Mouse (Mus musculus) MEL (cell line): ENCODE measurements around the gene Cxcl12. TPM values are rescaled to one million over a fixed set of nuclear protein-coding genes. Genes with fewer than 3 reads are reported as not detected.

Source experiments
- DNase-seq: peaks from one replicate; pipeline ENCODE4 v3.0.0; 2011; ENCODE audit warnings: low read depth, low spot score
- H3K27ac ChIP-seq: 2 replicates; pipeline ENCODE4 v1.5.1; 2012; ENCODE audit warnings: low read depth, mild to moderate bottlenecking, control low read depth, low read length, moderate library complexity; ENCODE audit not compliant: control insufficient read depth
- H3K27me3 ChIP-seq, 2 experiments: fragments of 150-350 bp in 1 of 2; sonication (generic) in 1 of 2; 2 replicates each; pipeline ENCODE4 v1.6.1; 2012; ENCODE audit warnings: low read length in 2 of 2, mild to moderate bottlenecking in 2 of 2, improper control_type of control experiment in 1 of 2, moderate library complexity in 1 of 2; ENCODE audit not compliant: insufficient read depth in 2 of 2, control insufficient read depth in 1 of 2
- H3K36me3 ChIP-seq, 2 experiments: 2 replicates each; pipeline ENCODE4 v1.6.1; 2012 to 2014; ENCODE audit warnings: low read length in 2 of 2, improper control_type of control experiment in 1 of 2, inconsistent platforms in 1 of 2, mild to moderate bottlenecking in 1 of 2; ENCODE audit not compliant: insufficient read depth in 2 of 2, control insufficient read depth in 1 of 2
- H3K4me1 ChIP-seq, 2 experiments: fragments of 150-350 bp in 1 of 2; sonication (generic) in 1 of 2; 2 replicates each; pipeline ENCODE4 v1.6.1; 2012; ENCODE audit warnings: low read length in 2 of 2, improper control_type of control experiment in 1 of 2, mild to moderate bottlenecking in 1 of 2; ENCODE audit not compliant: insufficient read depth in 2 of 2, control insufficient read depth in 1 of 2
- H3K4me3 ChIP-seq, 2 experiments: fragments of 150-350 bp in 1 of 2; sonication (generic) in 1 of 2; 2 replicates each; pipeline ENCODE4 v1.5.1; 2012; ENCODE audit warnings: low read depth in 2 of 2, low read length in 2 of 2, mild to moderate bottlenecking in 2 of 2, moderate library complexity in 2 of 2, control low read depth in 1 of 2, improper control_type of control experiment in 1 of 2; ENCODE audit not compliant: control insufficient read depth in 1 of 2, insufficient read depth in 1 of 2
- H3K79me2 ChIP-seq: 2 replicates; pipeline ENCODE4 v1.6.1; 2012; ENCODE audit warnings: mild to moderate bottlenecking, low read length, moderate library complexity; ENCODE audit not compliant: control insufficient read depth, poor library complexity, insufficient read depth
- H3K9ac ChIP-seq: 2 replicates; pipeline ENCODE4 v1.6.1; 2012; ENCODE audit warnings: low read depth, mild to moderate bottlenecking, control low read depth, low read length, moderate library complexity; ENCODE audit not compliant: control insufficient read depth, poor library complexity, severe bottlenecking
- H3K9me3 ChIP-seq: fragments of 150-350 bp; sonication (generic); replicated peaks from 2 replicates; pipeline ENCODE4 v1.6.1; 2012; ENCODE audit warnings: mild to moderate bottlenecking, low read length, improper control_type of control experiment, moderate library complexity; ENCODE audit not compliant: insufficient read depth
- CHD2 ChIP-seq: IDR thresholded peaks from 2 replicates; pipeline ENCODE4 v1.6.1; 2011; ENCODE audit warnings: low read length, improper control_type of control experiment
- CTCF ChIP-seq, 3 experiments: IDR thresholded peaks in 2 of 3; conservative IDR thresholded peaks in 1 of 3; 2 replicates each; pipeline ENCODE4 v1.5.1; 2011 to 2012; ENCODE audit warnings: low read length in 3 of 3, low read depth in 2 of 3, mild to moderate bottlenecking in 2 of 3, improper control_type of control experiment in 1 of 3, inconsistent platforms in 1 of 3, mixed read lengths in 1 of 3, moderate library complexity in 1 of 3; ENCODE audit not compliant: control insufficient read depth in 1 of 3, insufficient read depth in 1 of 3, poor library complexity in 1 of 3, severe bottlenecking in 1 of 3
- ELF1 ChIP-seq: IDR thresholded peaks from 2 replicates; pipeline ENCODE4 v1.6.1; 2014; ENCODE audit warnings: low read depth, mild to moderate bottlenecking, inconsistent platforms, low read length, improper control_type of control experiment, moderate library complexity
- ETS1 ChIP-seq: IDR thresholded peaks from 2 replicates; pipeline ENCODE4 v1.6.1; 2012; ENCODE audit warnings: low read depth, mild to moderate bottlenecking, inconsistent platforms, low read length, improper control_type of control experiment, moderate library complexity
- GABPA ChIP-seq: IDR thresholded peaks from 2 replicates; pipeline ENCODE4 v1.6.1; 2012; ENCODE audit warnings: low read depth, mild to moderate bottlenecking, inconsistent platforms, low read length, improper control_type of control experiment, moderate library complexity
- GATA1 ChIP-seq: IDR thresholded peaks from 2 replicates; pipeline ENCODE4 v1.6.1; 2011; ENCODE audit warnings: low read depth, low read length, improper control_type of control experiment
- HCFC1 ChIP-seq: IDR thresholded peaks from 2 replicates; pipeline ENCODE4 v1.6.1; 2012; ENCODE audit warnings: low read depth, mild to moderate bottlenecking, inconsistent platforms, low read length, improper control_type of control experiment, moderate library complexity
- KAT2A ChIP-seq: conservative IDR thresholded peaks from 2 replicates; pipeline ENCODE4 v1.6.1; 2012; ENCODE audit warnings: low read depth, low read length, improper control_type of control experiment, inconsistent platforms
- MAFK ChIP-seq: IDR thresholded peaks from 2 replicates; pipeline ENCODE4 v1.6.1; 2011; ENCODE audit warnings: low read depth, mild to moderate bottlenecking, low read length, improper control_type of control experiment, borderline replicate concordance
- MAX ChIP-seq: IDR thresholded peaks from 2 replicates; pipeline ENCODE4 v1.6.1; 2011; ENCODE audit warnings: low read length, improper control_type of control experiment
- MAZ ChIP-seq: IDR thresholded peaks from 2 replicates; pipeline ENCODE4 v1.6.1; 2012; ENCODE audit warnings: low read depth, mild to moderate bottlenecking, inconsistent platforms, low read length, improper control_type of control experiment
- MEF2A ChIP-seq: IDR thresholded peaks from 2 replicates; pipeline ENCODE4 v1.6.1; 2014; ENCODE audit warnings: low read depth, mild to moderate bottlenecking, inconsistent platforms, low read length, improper control_type of control experiment; ENCODE audit not compliant: poor library complexity, insufficient replicate concordance, severe bottlenecking; ENCODE audit errors: extremely low read depth
- MXI1 ChIP-seq: IDR thresholded peaks from 2 replicates; pipeline ENCODE4 v1.6.1; 2011; ENCODE audit warnings: mild to moderate bottlenecking, low read depth, low read length, improper control_type of control experiment
- MYC ChIP-seq: IDR thresholded peaks from 2 replicates; pipeline ENCODE4 v1.6.1; 2011; ENCODE audit warnings: low read depth, mild to moderate bottlenecking, low read length, improper control_type of control experiment, moderate library complexity
- NELFE ChIP-seq: IDR thresholded peaks from 2 replicates; pipeline ENCODE4 v1.6.1; 2011; ENCODE audit warnings: low read depth, low read length, improper control_type of control experiment
- NRF1 ChIP-seq: IDR thresholded peaks from 2 replicates; pipeline ENCODE4 v1.6.1; 2014; ENCODE audit warnings: low read depth, mild to moderate bottlenecking, inconsistent platforms, low read length, improper control_type of control experiment, moderate library complexity; ENCODE audit not compliant: poor library complexity, insufficient read depth, severe bottlenecking
- POLR2A ChIP-seq, 2 experiments: IDR thresholded peaks; 2 replicates each; pipeline ENCODE4 v1.6.1; 2011 to 2012; ENCODE audit warnings: low read length in 2 of 2, mild to moderate bottlenecking in 2 of 2, control low read depth in 1 of 2, improper control_type of control experiment in 1 of 2, low read depth in 1 of 2, moderate library complexity in 1 of 2; ENCODE audit not compliant: control insufficient read depth in 1 of 2, insufficient read depth in 1 of 2, poor library complexity in 1 of 2
- RCOR1 ChIP-seq: IDR thresholded peaks from 2 replicates; pipeline ENCODE4 v1.6.1; 2012; ENCODE audit warnings: low read depth, mild to moderate bottlenecking, inconsistent platforms, low read length, improper control_type of control experiment
- SIN3A ChIP-seq: IDR thresholded peaks from 2 replicates; pipeline ENCODE4 v1.6.1; 2012; ENCODE audit warnings: low read length, improper control_type of control experiment, inconsistent platforms
- TBP ChIP-seq: IDR thresholded peaks from 2 replicates; pipeline ENCODE4 v1.8.0; 2011; ENCODE audit warnings: low read depth, low read length, improper control_type of control experiment
- UBTF ChIP-seq: IDR thresholded peaks from 2 replicates; pipeline ENCODE4 v1.6.1; 2012; ENCODE audit warnings: low read depth, mild to moderate bottlenecking, inconsistent platforms, low read length, improper control_type of control experiment, moderate library complexity, borderline replicate concordance; ENCODE audit not compliant: insufficient read depth
- USF1 ChIP-seq: IDR thresholded peaks from 2 replicates; pipeline ENCODE4 v1.6.1; 2014; ENCODE audit warnings: low read depth, mild to moderate bottlenecking, inconsistent platforms, low read length, improper control_type of control experiment, moderate library complexity
- ZC3H11A ChIP-seq: IDR thresholded peaks from 2 replicates; pipeline ENCODE4 v1.6.1; 2012; ENCODE audit warnings: low read depth, mild to moderate bottlenecking, inconsistent platforms, low read length, improper control_type of control experiment
- ZKSCAN1 ChIP-seq: IDR thresholded peaks from 2 replicates; pipeline ENCODE4 v1.6.1; 2012; ENCODE audit warnings: low read depth, mild to moderate bottlenecking, inconsistent platforms, low read length, improper control_type of control experiment, moderate library complexity
- ZMIZ1 ChIP-seq: IDR thresholded peaks from 2 replicates; pipeline ENCODE4 v1.6.1; 2012; ENCODE audit warnings: low read depth, mild to moderate bottlenecking, inconsistent platforms, low read length, improper control_type of control experiment, moderate library complexity
- ZNF384 ChIP-seq: IDR thresholded peaks from 2 replicates; pipeline ENCODE4 v1.6.1; 2012; ENCODE audit warnings: low read depth, mild to moderate bottlenecking, inconsistent platforms, low read length, improper control_type of control experiment
- polyA plus RNA-seq, 2 experiments: library from polyadenylated mRNA; stranded (reverse) in 1 of 2; unstranded in 1 of 2; fragments of >175 nt in 1 of 2; fragments of >200 nt in 1 of 2; gene quantifications; 2 replicates each; pipeline versions ENCODE4 v1.2.1 to v1.2.4; 2012; ENCODE audit warnings: low replicate concordance in 2 of 2, low read depth in 1 of 2; ENCODE audit not compliant: insufficient read length in 2 of 2, insufficient read depth in 1 of 2, missing spikeins in 1 of 2
- total RNA-seq: library from RNA; depleted of rRNA; stranded (reverse); fragments of 300-350 nt; gene quantifications from 2 replicates; pipeline ENCODE4 v1.2.3, GENCODE M21; 2012

The Cxcl12 gene
- total and polyA plus RNA-seq, 3 experiments = not detected

DNA sequence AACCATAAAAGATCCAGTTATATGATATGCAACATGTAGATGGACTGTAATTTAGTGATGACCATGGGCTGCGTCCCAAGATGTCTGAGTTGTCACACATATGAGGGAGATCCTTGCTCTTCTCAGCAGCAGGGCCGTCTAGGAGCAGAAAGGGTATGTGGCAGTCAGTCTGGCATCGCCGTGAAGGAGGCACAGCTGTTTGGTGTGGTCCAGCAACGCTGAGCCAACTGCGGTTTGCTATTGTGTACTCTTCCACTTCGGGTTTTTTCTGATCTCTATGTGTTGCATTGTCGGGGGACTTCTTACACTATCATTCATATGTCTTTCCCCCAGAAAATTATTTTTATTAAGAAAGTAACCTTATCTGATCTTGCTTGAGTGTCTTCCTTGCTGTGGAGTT is 33.5 kb downstream of the Cxcl12 start:
- Histone ChIP-seq H3K36me3 (no peaks in the 10 kb centered on the region), H3K79me2 (no peaks in the 10 kb centered on the region), H3K9me3 (no peaks in the 10 kb centered on the region), H3K27me3 (no peaks in the 10 kb centered on the region)
- TF ChIP-seq ZC3H11A (no peak), ZKSCAN1 (no peak), MEF2A (no peak), POLR2A (IDR thresholded peaks at IDR 0.05; ENCODE audit: control insufficient read depth in 1 of 2, insufficient read depth in 1 of 2, low read depth in 1 of 2, low read length in 2 of 2, poor library complexity in 1 of 2) (no peak), NELFE (no peak), UBTF (no peak), MYC (no peak), ZNF384 (no peak), ETS1 (no peak), ELF1 (no peak), MAFK (no peak), ZMIZ1 (no peak), TBP (no peak), MXI1 (no peak), KAT2A (no peak), NRF1 (no peak)
- TF ChIP-seq, all 39 proteins: peak for 0
- no peak overlapping the region for H3K4me3 ChIP-seq
- no peak for DNase-seq
- no peaks in the 10 kb centered on the region for H3K4me1 ChIP-seq
- no peak overlapping the region for H3K27ac ChIP-seq
- no peak overlapping the region for H3K9ac ChIP-seq

- H3K4me3 ChIP-seq = no peak overlapping the region
- no peak overlapping the region for H3K9ac ChIP-seq
- no peaks in the 10 kb centered on the region for H3K4me1 ChIP-seq
- TF ChIP-seq GATA1 (no peak), MAZ (no peak), SIN3A (no peak), GABPA (no peak), ZC3H11A (no peak), MAX (no peak), CHD2 (no peak), HCFC1 (no peak), USF1 (no peak), RCOR1 (no peak), CTCF (IDR thresholded peaks at IDR 0.05 in 2 of 3, conservative IDR thresholded peaks at IDR 0.05 in 1 of 3; ENCODE audit: control insufficient read depth in 1 of 3, insufficient read depth in 1 of 3, low read depth in 2 of 3, low read length in 3 of 3, poor library complexity in 1 of 3, severe bottlenecking in 1 of 3) (no peak), MEF2A (no peak), MXI1 (no peak)
- no peak overlapping the region for H3K27ac ChIP-seq
- H3K79me2 ChIP-seq = no peaks in the 10 kb centered on the region
- no peaks in the 10 kb centered on the region for H3K36me3 ChIP-seq
- DNase-seq = no peak
- H3K9me3 ChIP-seq = no peaks in the 10 kb centered on the region
- no peaks in the 10 kb centered on the region for H3K27me3 ChIP-seq
Observed at GRCm38 (mm10) chr6:117202856-117203400, 34.6 kb downstream of the Cxcl12 start.
